Mouse (Mus musculus) R1 (cell line): ENCODE data around the gene Gm5538.
A peak's percentile ranks its signal among the peaks of the same experiment; 100 is the strongest.

Source experiments
- DNase-seq: peaks from one replicate; pipeline ENCODE4 v3.0.0-alpha.2; 2018; ENCODE audit warnings: low read depth, low spot score

Gm5538 gene

GRCm38 (mm10) chr3:59729490-59729889 is at the start of gene Gm5538:
Gene Gm5538, plus strand, starts transcription at chr3:59729790.
- no peak for DNase-seq

- no peak for DNase-seq
Measured at GRCm38 (mm10) chr3:59697391-59697790, 32.2 kb upstream of the Gm5538 start.

GRCm38 (mm10) chr3:59702614-59703110 is 26.9 kb upstream of the Gm5538 start:
- no peak for DNase-seq

- no peak for DNase-seq
Measured at GRCm38 (mm10) chr3:59739866-59740265, 10.3 kb downstream of the Gm5538 start.

GRCm38 (mm10) chr3:59744181-59744580 is 14.6 kb downstream of the Gm5538 start:
- DNase-seq: peak; percentile 58
